Mouse (Mus musculus) brain, embryonic 14.5 days (tissue): ENCODE data around the gene Gm1604a.
"Not testable (repeated sequence)": the region's sequence is repeated elsewhere in the genome, so short reads cannot be mapped to it uniquely, and the experiment has no call there.

Source experiments
- CTCF ChIP-seq: fragments of 200-500 bp; IDR thresholded peaks from 2 replicates; pipeline ENCODE4 v1.5.1; 2012; ENCODE audit warnings: inconsistent platforms, mild to moderate bottlenecking, moderate library complexity, borderline replicate concordance; ENCODE audit not compliant: insufficient read depth, insufficient read length; ENCODE audit errors: extremely low read depth
- POLR2A ChIP-seq: fragments of 200-500 bp; IDR thresholded peaks from 2 replicates; pipeline ENCODE4 v1.6.1; 2012; ENCODE audit warnings: mild to moderate bottlenecking, inconsistent platforms, borderline replicate concordance; ENCODE audit not compliant: poor library complexity, insufficient read depth, insufficient read length, severe bottlenecking; ENCODE audit errors: extremely low read depth

GRCm38 (mm10) chr17:6996826-6997225 lies 28.5 kb upstream of the Gm1604a start:
- TF ChIP-seq POLR2A, CTCF: not testable (repeated sequence)
